Mouse (Mus musculus): ENCODE results near the gene Rbm10. TPM values are rescaled to one million over a fixed set of nuclear protein-coding genes. Genes with fewer than 3 reads are reported as not detected.
A peak's percentile ranks its signal among the peaks of the same experiment; 100 is the strongest.

The Rbm10 gene
- polyA plus RNA-seq (2011; ENCODE audit: insufficient read depth, insufficient read length, low read depth, missing spikeins) = 40.5 and 41.4 TPM in 2 replicates

DNA sequence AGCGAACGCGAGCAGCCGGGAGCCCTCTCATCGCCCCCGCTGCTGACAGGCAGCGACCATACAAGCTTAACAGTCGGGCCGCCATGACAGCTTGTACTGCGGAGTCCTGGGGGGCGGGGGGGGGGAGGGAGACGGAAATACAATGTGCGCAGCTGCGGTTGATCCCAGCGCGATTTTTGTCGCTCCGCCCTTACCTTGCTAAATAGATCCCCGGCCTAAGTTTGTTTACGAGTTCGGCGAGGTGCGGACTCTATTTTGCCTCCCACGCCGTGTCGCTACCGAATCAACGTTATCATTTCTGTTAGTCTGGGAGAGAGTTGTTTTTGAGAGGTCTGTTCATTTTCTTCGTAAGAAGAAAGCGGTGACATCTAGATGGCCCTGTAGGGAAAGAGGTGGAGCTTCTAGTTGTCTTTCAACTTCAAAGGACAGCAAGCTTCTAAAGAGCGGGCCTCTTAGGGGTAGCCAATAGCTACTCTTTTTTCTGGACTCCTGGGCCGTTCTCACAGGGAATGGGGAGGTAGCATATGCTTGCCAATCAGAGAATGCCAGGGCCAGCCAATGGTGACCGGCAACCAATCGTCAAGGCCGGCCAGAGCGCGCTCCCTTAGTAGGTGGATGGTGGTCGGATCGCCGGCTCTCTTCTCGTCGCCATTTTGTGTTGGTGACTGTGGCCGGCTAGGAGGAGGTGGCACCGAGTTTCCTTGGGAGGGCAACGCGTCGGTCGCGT, at the start of gene Rbm10, which contains the start of gene Ndufb11:
Rbm10 (plus strand) TSS at position 328 of the 727 bp plus-strand sequence.
Ndufb11 (minus strand) TSS at position 444 of the 727 bp plus-strand sequence.
- H3K9ac ChIP-seq (ENCODE audit: low read depth, poor library complexity, severe bottlenecking) = peak within 1 kb of the TSS; percentile 99
- peak within 1 kb of the TSS; percentile 81 for H3K27ac ChIP-seq (ENCODE audit: insufficient read depth, low read length)
- no peaks in the 10 kb centered on the region for H3K27me3 ChIP-seq (ENCODE audit: control insufficient read depth, insufficient read depth, low read length, poor library complexity, severe bottlenecking)
- H3K9me3 ChIP-seq (replicated peaks; ENCODE audit: control insufficient read depth, insufficient read depth, low read length, poor library complexity, severe bottlenecking) = no peaks in the 10 kb centered on the region
- TF ChIP-seq POLR2A (IDR thresholded peaks at IDR 0.05; ENCODE audit: insufficient read depth, low read length) (no peak), EP300 (IDR thresholded peaks at IDR 0.05; ENCODE audit: insufficient read depth, low read depth, low read length) (no peak), CTCF (IDR thresholded peaks at IDR 0.05; ENCODE audit: low read depth, low read length) (no peak)
- H3K36me3 ChIP-seq (ENCODE audit: control insufficient read depth, insufficient read depth, low read length, poor library complexity, severe bottlenecking) = peaks cover 9% of the 10 kb centered on the region
- H3K4me3 ChIP-seq (ENCODE audit: low read depth, low read length) = peak within 1 kb of the TSS; percentile 99
- H3K4me1 ChIP-seq (ENCODE audit: control insufficient read depth, insufficient read depth, low read length) = no peaks in the 10 kb centered on the region

DNA sequence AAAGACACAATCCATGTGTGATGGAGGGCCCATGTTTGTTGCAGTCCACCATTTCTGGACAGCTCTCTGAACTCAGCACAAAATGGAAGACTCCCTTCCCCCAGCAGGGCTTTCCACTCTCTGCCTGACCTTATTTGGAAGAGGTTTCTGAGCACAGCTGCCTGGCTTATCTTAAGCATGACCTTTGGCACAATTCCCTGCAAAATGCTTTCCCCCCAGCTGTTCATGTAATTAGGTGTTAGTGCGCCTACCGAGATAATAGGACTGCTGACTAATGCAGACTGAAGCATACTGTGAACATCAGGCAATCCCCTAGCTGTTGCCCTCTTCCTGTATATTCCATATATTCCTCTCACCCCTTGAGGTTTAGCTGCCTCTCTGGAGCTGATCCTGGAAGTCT, 46.3 kb upstream of the Rbm10 start:
- TF ChIP-seq POLR2A (IDR thresholded peaks at IDR 0.05; ENCODE audit: insufficient read depth, low read length) (no peak), EP300 (IDR thresholded peaks at IDR 0.05; ENCODE audit: insufficient read depth, low read depth, low read length) (no peak)
- H3K4me1 ChIP-seq (ENCODE audit: control insufficient read depth, insufficient read depth, low read length) = no peaks in the 10 kb centered on the region
- no peak overlapping the region for H3K9ac ChIP-seq (ENCODE audit: low read depth, poor library complexity, severe bottlenecking)
- no peaks in the 10 kb centered on the region for H3K27me3 ChIP-seq (ENCODE audit: control insufficient read depth, insufficient read depth, low read length, poor library complexity, severe bottlenecking)
- no peaks in the 10 kb centered on the region for H3K9me3 ChIP-seq (replicated peaks; ENCODE audit: control insufficient read depth, insufficient read depth, low read length, poor library complexity, severe bottlenecking)
- no peaks in the 10 kb centered on the region for H3K36me3 ChIP-seq (ENCODE audit: control insufficient read depth, insufficient read depth, low read length, poor library complexity, severe bottlenecking)
- no peak overlapping the region for H3K4me3 ChIP-seq (ENCODE audit: low read depth, low read length)
- no peak overlapping the region for H3K27ac ChIP-seq (ENCODE audit: insufficient read depth, low read length)

DNA sequence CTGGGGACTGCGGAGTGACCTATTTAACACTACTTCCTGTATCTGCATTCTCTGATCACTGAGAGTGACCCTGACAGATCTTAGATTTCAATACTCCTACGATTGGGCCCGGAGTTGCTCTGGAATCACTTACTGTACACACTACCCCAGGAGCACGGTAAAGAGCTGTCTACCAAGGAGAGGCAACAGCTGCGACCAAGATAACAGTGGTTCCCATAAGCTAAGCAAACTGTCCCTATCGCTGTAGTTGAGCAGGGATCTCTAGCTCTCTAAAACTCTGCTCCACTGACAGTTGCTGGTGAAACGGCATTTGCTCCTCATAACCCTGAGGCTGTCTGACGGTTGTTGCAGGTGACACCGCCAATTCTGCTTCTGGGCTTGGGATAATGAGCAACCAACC, 44.6 kb upstream of the Rbm10 start:
- Histone ChIP-seq H3K27ac (ENCODE audit: insufficient read depth, low read length) (no peak overlapping the region), H3K9me3 (replicated peaks; ENCODE audit: control insufficient read depth, insufficient read depth, low read length, poor library complexity, severe bottlenecking) (no peaks in the 10 kb centered on the region), H3K9ac (ENCODE audit: low read depth, poor library complexity, severe bottlenecking) (no peak overlapping the region), H3K27me3 (ENCODE audit: control insufficient read depth, insufficient read depth, low read length, poor library complexity, severe bottlenecking) (no peaks in the 10 kb centered on the region), H3K4me3 (ENCODE audit: low read depth, low read length) (no peak overlapping the region), H3K36me3 (ENCODE audit: control insufficient read depth, insufficient read depth, low read length, poor library complexity, severe bottlenecking) (no peaks in the 10 kb centered on the region), H3K4me1 (ENCODE audit: control insufficient read depth, insufficient read depth, low read length) (no peaks in the 10 kb centered on the region)
- TF ChIP-seq CTCF (IDR thresholded peaks at IDR 0.05; ENCODE audit: low read depth, low read length) (no peak), POLR2A (IDR thresholded peaks at IDR 0.05; ENCODE audit: insufficient read depth, low read length) (no peak), EP300 (IDR thresholded peaks at IDR 0.05; ENCODE audit: insufficient read depth, low read depth, low read length) (no peak)

DNA sequence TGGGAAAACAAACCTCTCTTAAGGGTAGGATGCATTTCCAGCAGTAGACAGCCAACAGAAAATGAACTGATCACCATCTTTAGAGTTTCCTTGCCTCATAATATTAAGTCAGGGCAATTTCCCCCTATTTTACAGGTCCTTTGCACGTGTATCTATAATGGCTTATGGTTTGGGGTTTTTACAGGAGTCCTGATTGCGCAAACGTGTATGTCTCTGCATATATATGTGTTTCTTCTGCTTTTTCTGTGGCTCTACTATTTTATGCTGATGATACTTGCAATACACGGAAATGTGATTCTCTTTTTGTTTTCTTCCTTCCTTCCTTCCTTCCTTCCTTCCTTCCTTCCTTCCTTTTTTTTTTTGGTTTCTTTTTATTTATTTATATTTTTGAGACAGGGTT, 43.4 kb upstream of the Rbm10 start:
- Histone ChIP-seq H3K4me3 (ENCODE audit: low read depth, low read length) (no peak overlapping the region), H3K27me3 (ENCODE audit: control insufficient read depth, insufficient read depth, low read length, poor library complexity, severe bottlenecking) (no peaks in the 10 kb centered on the region), H3K9ac (ENCODE audit: low read depth, poor library complexity, severe bottlenecking) (no peak overlapping the region), H3K36me3 (ENCODE audit: control insufficient read depth, insufficient read depth, low read length, poor library complexity, severe bottlenecking) (no peaks in the 10 kb centered on the region), H3K4me1 (ENCODE audit: control insufficient read depth, insufficient read depth, low read length) (no peaks in the 10 kb centered on the region), H3K27ac (ENCODE audit: insufficient read depth, low read length) (no peak overlapping the region), H3K9me3 (replicated peaks; ENCODE audit: control insufficient read depth, insufficient read depth, low read length, poor library complexity, severe bottlenecking) (no peaks in the 10 kb centered on the region)
- TF ChIP-seq POLR2A (IDR thresholded peaks at IDR 0.05; ENCODE audit: insufficient read depth, low read length) (no peak), EP300 (IDR thresholded peaks at IDR 0.05; ENCODE audit: insufficient read depth, low read depth, low read length) (no peak), CTCF (IDR thresholded peaks at IDR 0.05; ENCODE audit: low read depth, low read length) (no peak)

DNA sequence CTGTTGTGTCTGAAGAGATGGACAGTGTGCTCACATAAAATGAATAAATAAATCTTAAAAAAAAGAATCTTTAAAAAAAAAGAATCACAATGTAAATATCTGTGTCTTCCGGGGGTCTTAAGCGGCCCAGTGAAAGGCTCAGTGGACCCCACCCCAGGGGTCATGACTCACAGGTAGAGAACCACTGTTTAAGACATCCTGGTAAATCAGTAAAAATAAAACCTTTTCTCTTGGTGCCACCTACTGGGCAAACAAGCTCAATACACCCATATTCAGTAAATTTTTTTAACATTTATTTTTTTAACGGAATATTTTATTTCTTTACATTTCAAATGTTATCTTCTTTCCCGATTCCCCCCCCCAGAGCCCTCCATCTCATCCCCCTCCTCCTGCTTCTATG, 29.3 kb upstream of the Rbm10 start:
- Histone ChIP-seq H3K4me3 (ENCODE audit: low read depth, low read length) (no peak overlapping the region), H3K9me3 (replicated peaks; ENCODE audit: control insufficient read depth, insufficient read depth, low read length, poor library complexity, severe bottlenecking) (no peaks in the 10 kb centered on the region), H3K36me3 (ENCODE audit: control insufficient read depth, insufficient read depth, low read length, poor library complexity, severe bottlenecking) (no peaks in the 10 kb centered on the region), H3K27me3 (ENCODE audit: control insufficient read depth, insufficient read depth, low read length, poor library complexity, severe bottlenecking) (no peaks in the 10 kb centered on the region), H3K27ac (ENCODE audit: insufficient read depth, low read length) (no peak overlapping the region), H3K4me1 (ENCODE audit: control insufficient read depth, insufficient read depth, low read length) (no peaks in the 10 kb centered on the region), H3K9ac (ENCODE audit: low read depth, poor library complexity, severe bottlenecking) (no peak overlapping the region)
- TF ChIP-seq CTCF (IDR thresholded peaks at IDR 0.05; ENCODE audit: low read depth, low read length) (no peak), POLR2A (IDR thresholded peaks at IDR 0.05; ENCODE audit: insufficient read depth, low read length) (no peak), EP300 (IDR thresholded peaks at IDR 0.05; ENCODE audit: insufficient read depth, low read depth, low read length) (no peak)

GRCm38 (mm10) chrX:20608500-20608899, 8.8 kb upstream of the Rbm10 start:
- H3K4me1 ChIP-seq (ENCODE audit: control insufficient read depth, insufficient read depth, low read length) = no peaks in the 10 kb centered on the region
- H3K36me3 ChIP-seq (ENCODE audit: control insufficient read depth, insufficient read depth, low read length, poor library complexity, severe bottlenecking) = no peaks in the 10 kb centered on the region
- TF ChIP-seq POLR2A (IDR thresholded peaks at IDR 0.05; ENCODE audit: insufficient read depth, low read length) = no peak
- TF ChIP-seq EP300 (IDR thresholded peaks at IDR 0.05; ENCODE audit: insufficient read depth, low read depth, low read length) = no peak
- TF ChIP-seq CTCF (IDR thresholded peaks at IDR 0.05; ENCODE audit: low read depth, low read length) = no peak
- no peaks in the 10 kb centered on the region for H3K27me3 ChIP-seq (ENCODE audit: control insufficient read depth, insufficient read depth, low read length, poor library complexity, severe bottlenecking)
- no peak overlapping the region for H3K4me3 ChIP-seq (ENCODE audit: low read depth, low read length)
- no peak overlapping the region for H3K9ac ChIP-seq (ENCODE audit: low read depth, poor library complexity, severe bottlenecking)
- no peak overlapping the region for H3K27ac ChIP-seq (ENCODE audit: insufficient read depth, low read length)
- H3K9me3 ChIP-seq (replicated peaks; ENCODE audit: control insufficient read depth, insufficient read depth, low read length, poor library complexity, severe bottlenecking) = no peaks in the 10 kb centered on the region

Data from ES-Bruce4 (cell line).